Comparison of ENCODE assay signal across 28 mouse cellular contexts in genomic region chr4:95233034-95233433, GRCm38 (mm10).
DNase-seq lines count a peak whose midpoint lies in the region; ATAC-seq lines count a peak whose summit lies in the region.
"Had no signal": no experiment of that assay in that cellular context is flagged by ENCODE, and none has a peak within 500 bp of the region (broad histone marks: within the 10 kb centered on the region; RNA-seq: fewer than 3 reads in every experiment).

No protein-coding gene starts in this region.

- peaks cover 5% of the 10 kb centered on the region for H3K4me1 ChIP-seq in kidney, embryonic 15.5 days
- H3K4me1 ChIP-seq: forebrain, embryonic 13.5 days; heart, embryonic 10.5 days; heart, embryonic 15.5 days; hindbrain, embryonic 12.5 days; limb, embryonic 13.5 days; liver, embryonic 12.5 days; midbrain, embryonic 13.5 days; neural tube, embryonic 13.5 days; stomach, embryonic 15.5 days had no signal

- no peaks in the 10 kb centered on the region for H3K27me3 ChIP-seq in kidney, embryonic 15.5 days
- H3K27me3 ChIP-seq: forebrain, embryonic 13.5 days; heart, embryonic 15.5 days; hindbrain, embryonic 12.5 days; limb, embryonic 13.5 days; liver, embryonic 12.5 days; midbrain, embryonic 13.5 days; neural tube, embryonic 13.5 days; stomach, embryonic 15.5 days had no signal

- no peaks in the 10 kb centered on the region for H3K36me3 ChIP-seq in kidney, embryonic 15.5 days
- H3K36me3 ChIP-seq: heart, embryonic 10.5 days; heart, embryonic 15.5 days; hindbrain, embryonic 12.5 days; limb, embryonic 13.5 days; liver, embryonic 12.5 days; midbrain, embryonic 13.5 days; neural tube, embryonic 13.5 days; stomach, embryonic 15.5 days had no signal

- no peak overlapping the region for H3K9ac ChIP-seq in kidney, embryonic 15.5 days
- H3K9ac ChIP-seq: forebrain, embryonic 13.5 days; heart, embryonic 15.5 days; hindbrain, embryonic 12.5 days; limb, embryonic 13.5 days; liver, embryonic 12.5 days; midbrain, embryonic 13.5 days; neural tube, embryonic 13.5 days; stomach, embryonic 15.5 days had no signal

- ATAC-seq in kidney, embryonic 15.5 days (replicated peaks; ENCODE audit: low FRiP score), result no peak
- ATAC-seq: CD4-positive, CD25-positive, alpha-beta regulatory T cell, adult 4 months; forebrain, embryonic 13.5 days; hindbrain, postnatal 0 days; intestine, embryonic 16.5 days; liver, embryonic 12.5 days; midbrain, embryonic 13.5 days had no signal

- no peak overlapping the region for H3K27ac ChIP-seq in kidney, embryonic 15.5 days
- H3K27ac ChIP-seq: forebrain, embryonic 13.5 days; heart, embryonic 10.5 days; heart, embryonic 15.5 days; hindbrain, embryonic 12.5 days; hindbrain, postnatal 0 days; limb, embryonic 13.5 days; liver, embryonic 12.5 days; macrophage; midbrain, embryonic 13.5 days; neural tube, embryonic 13.5 days; stomach, embryonic 15.5 days had no signal

- H3K4me3 ChIP-seq in kidney, embryonic 15.5 days (replicated peaks), result no peak overlapping the region
- H3K4me3 ChIP-seq: forebrain, embryonic 13.5 days; heart, embryonic 10.5 days; heart, embryonic 15.5 days; hindbrain, embryonic 12.5 days; limb, embryonic 13.5 days; liver, embryonic 12.5 days; midbrain, embryonic 13.5 days; neural tube, embryonic 13.5 days; stomach, embryonic 15.5 days had no signal

- no peaks in the 10 kb centered on the region for H3K9me3 ChIP-seq in kidney, embryonic 15.5 days (replicated peaks)
- H3K9me3 ChIP-seq: forebrain, embryonic 13.5 days; heart, embryonic 10.5 days; heart, embryonic 15.5 days; hindbrain, embryonic 12.5 days; limb, embryonic 13.5 days; liver, embryonic 12.5 days; midbrain, embryonic 13.5 days; neural tube, embryonic 13.5 days; stomach, embryonic 15.5 days had no signal

- H3K4me2 ChIP-seq in kidney, embryonic 15.5 days, result no peak overlapping the region
- H3K4me2 ChIP-seq: forebrain, embryonic 13.5 days; heart, embryonic 15.5 days; hindbrain, embryonic 12.5 days; limb, embryonic 13.5 days; liver, embryonic 12.5 days; midbrain, embryonic 13.5 days; neural tube, embryonic 13.5 days; stomach, embryonic 15.5 days had no signal

- DNase-seq in gastrocnemius, postnatal 25 days, result peak; percentile 22
- DNase-seq in gastrocnemius, postnatal 36 days, result no peak
- DNase-seq in kidney, postnatal 36 days, result peak; percentile 11 to 29
- DNase-seq in lung, postnatal 36 days, result peak; percentile 14
- no peak for DNase-seq in lung, postnatal 4 days
- no peak for DNase-seq in T-cell, adult 2 months (ENCODE audit: low spot score)
- DNase-seq: adrenal gland, adult 2 months; cerebellum, adult 11 months; cerebellum, adult 9-10 months; cerebellum, postnatal 36 days; heart, postnatal 36 days; kidney, postnatal 10 days; right cerebral cortex, postnatal 14 days; thymus, postnatal 14 days had no signal

- intact Hi-C loops in gastrocnemius, postnatal 36 days (cut with DNase I), result no loop called here

Comparison
In these comparisons a context has a peak if more than half of its experiments do, and no peak if none do; other contexts are left out.
1. DNase-seq: peak in gastrocnemius, postnatal 25 days (single experiment), kidney, postnatal 36 days (2 of 2) and lung, postnatal 36 days (single experiment); none in gastrocnemius, postnatal 36 days (0 of 2), lung, postnatal 4 days (0 of 2) and T-cell, adult 2 months (single experiment).